Mouse (Mus musculus): Measurements from ENCODE around the gene Itgb4. TPM values are rescaled to one million over a fixed set of nuclear protein-coding genes. Genes with fewer than 3 reads are reported as not detected.

Itgb4 gene
- polyA plus RNA-seq, 1 experiment from 2014 or later = 1.3 TPM

DNA sequence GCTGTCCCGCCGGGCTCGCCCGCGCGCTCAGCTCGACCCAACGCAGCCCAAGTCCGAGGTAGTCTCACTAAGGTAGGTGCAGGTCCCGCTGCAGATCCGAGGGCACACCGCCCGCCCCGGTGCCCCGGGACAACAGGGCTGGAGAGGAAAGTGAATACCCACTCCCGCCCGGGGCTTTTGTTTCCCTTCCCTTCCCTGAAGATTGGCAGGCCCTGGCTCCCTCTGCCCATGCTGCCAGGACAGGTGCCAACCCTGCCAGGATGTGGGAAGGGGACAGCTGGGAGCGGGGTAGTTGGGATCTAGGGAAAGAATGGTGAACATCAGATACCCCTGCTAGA lies 543 bp downstream of the Itgb4 start:
- WGBS = 6% methylated on average over 17 of the region's 18 CpGs
- H3K36me3 ChIP-seq = no peaks in the 10 kb centered on the region
- peaks cover 63% of the 10 kb centered on the region for H3K27me3 ChIP-seq
- H3K27ac ChIP-seq (replicated peaks) = no peak overlapping the region
- ATAC-seq (ENCODE audit: low FRiP score, low read depth) = no peak
- H3K4me1 ChIP-seq = peaks cover 12% of the 10 kb centered on the region
- H3K4me2 ChIP-seq (replicated peaks) = peak overlapping the region; percentile 51
- H3K4me3 ChIP-seq = peak overlapping the region; percentile 35
- no peaks in the 10 kb centered on the region for H3K9me3 ChIP-seq
- H3K9ac ChIP-seq (replicated peaks) = peak overlapping the region; percentile 20; the same call in 1 of the 2 replicates

DNA sequence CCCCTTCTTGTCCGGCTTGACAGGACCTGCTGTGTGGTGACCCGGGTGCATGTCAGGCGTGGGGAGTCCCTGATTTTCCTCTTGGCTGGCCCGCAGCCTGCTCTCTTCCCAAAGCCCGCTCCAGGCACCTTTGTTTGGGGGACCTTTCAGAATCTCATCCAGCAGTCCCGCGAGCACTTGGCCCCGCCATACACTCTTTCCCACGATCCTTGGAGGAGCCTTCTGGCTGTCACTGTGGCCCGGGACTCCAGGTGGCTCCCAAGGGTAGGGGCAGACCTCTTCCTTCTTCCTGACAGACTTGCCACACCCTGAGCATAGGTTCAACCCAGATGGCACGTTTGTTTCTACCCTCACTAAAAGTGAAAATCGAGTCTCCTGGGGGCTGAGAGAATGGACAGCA lies 1.0 kb downstream of the Itgb4 start:
- Histone ChIP-seq H3K36me3 (no peaks in the 10 kb centered on the region), H3K9ac (replicated peaks) (no peak overlapping the region), H3K4me2 (replicated peaks) (no peak overlapping the region), H3K27me3 (peaks cover 64% of the 10 kb centered on the region), H3K27ac (replicated peaks) (no peak overlapping the region), H3K4me3 (no peak overlapping the region), H3K9me3 (no peaks in the 10 kb centered on the region), H3K4me1 (peaks cover 12% of the 10 kb centered on the region)
- ATAC-seq (ENCODE audit: low FRiP score, low read depth) = no peak
- 35% methylated on average over 12 of the region's 12 CpGs for WGBS

DNA sequence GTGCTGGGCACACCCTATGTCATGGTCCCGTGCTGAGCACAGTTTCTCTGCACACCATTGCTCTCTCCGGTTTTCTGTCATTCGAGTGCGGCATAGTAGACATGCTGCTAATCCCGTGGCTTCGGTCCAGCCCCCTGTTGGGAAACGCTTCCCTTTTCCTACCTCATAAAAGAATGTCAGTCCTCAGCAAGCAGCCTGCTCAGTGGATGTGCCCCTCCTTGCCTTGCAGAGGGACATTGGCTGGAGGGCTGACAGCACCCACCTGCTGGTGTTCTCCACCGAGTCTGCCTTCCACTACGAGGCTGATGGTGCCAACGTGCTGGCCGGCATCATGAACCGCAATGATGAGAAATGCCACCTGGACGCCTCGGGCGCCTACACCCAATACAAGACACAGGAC lies 8.0 kb downstream of the Itgb4 start:
- WGBS = 90% methylated on average over 15 of the region's 15 CpGs
- H3K36me3 ChIP-seq = no peaks in the 10 kb centered on the region

DNA sequence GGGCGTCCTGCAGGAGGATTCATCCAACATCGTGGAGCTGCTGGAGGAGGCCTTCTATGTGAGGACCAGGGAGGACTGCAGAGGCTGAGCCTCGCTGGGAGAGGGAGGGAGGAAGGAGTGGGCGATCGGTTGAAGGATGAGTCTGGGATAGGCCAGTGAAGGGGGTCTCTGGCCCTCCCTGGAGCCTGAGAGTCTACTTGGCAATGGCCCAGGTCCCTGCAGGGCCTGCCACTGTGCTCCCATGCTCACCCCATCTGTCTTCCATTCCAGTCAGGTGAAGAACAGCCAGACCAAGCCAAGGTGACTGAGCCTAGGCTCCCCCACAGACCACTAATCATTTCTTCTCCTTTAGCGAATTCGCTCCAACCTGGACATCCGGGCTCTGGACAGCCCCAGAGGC lies 8.8 kb downstream of the Itgb4 start:
- Histone ChIP-seq H3K9me3 (no peaks in the 10 kb centered on the region), H3K4me1 (no peaks in the 10 kb centered on the region), H3K36me3 (no peaks in the 10 kb centered on the region), H3K4me2 (replicated peaks) (no peak overlapping the region), H3K27me3 (peaks cover 25% of the 10 kb centered on the region), H3K27ac (replicated peaks) (no peak overlapping the region), H3K4me3 (no peak overlapping the region), H3K9ac (replicated peaks) (no peak overlapping the region)
- WGBS = 89% methylated on average over 8 of the region's 8 CpGs
- ATAC-seq (ENCODE audit: low FRiP score, low read depth) = no peak

More for the DNA sequence above, 8.0 kb downstream of the Itgb4 start:
- Histone ChIP-seq H3K9me3 (no peaks in the 10 kb centered on the region), H3K4me2 (replicated peaks) (no peak overlapping the region), H3K9ac (replicated peaks) (no peak overlapping the region), H3K4me1 (no peaks in the 10 kb centered on the region), H3K27me3 (peaks cover 30% of the 10 kb centered on the region), H3K27ac (replicated peaks) (no peak overlapping the region), H3K4me3 (no peak overlapping the region)
- no peak for ATAC-seq (ENCODE audit: low FRiP score, low read depth)

DNA sequence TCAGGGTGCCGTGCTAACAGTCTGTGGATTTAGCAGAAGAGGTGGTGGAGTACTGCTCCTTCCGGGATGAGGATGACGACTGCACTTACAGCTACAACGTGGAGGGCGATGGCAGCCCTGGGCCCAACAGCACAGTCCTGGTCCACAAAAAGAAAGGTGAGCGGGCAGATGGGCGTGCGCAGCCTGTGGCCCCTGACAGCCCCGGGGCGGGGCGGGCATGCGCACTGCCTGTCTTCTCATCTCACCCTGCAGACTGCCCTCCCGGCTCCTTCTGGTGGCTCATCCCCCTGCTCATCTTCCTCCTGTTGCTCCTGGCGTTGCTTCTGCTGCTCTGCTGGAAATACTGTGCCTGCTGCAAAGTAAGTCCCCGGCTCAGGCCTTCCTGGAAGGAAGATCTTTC lies 15.2 kb downstream of the Itgb4 start:
- no peaks in the 10 kb centered on the region for H3K9me3 ChIP-seq
- H3K4me3 ChIP-seq = 0 out of 2 replicates have a peak overlapping the region, but pooled peaks have one; percentile 13
- peaks cover 14% of the 10 kb centered on the region for H3K27me3 ChIP-seq
- H3K4me2 ChIP-seq (replicated peaks) = peak overlapping the region; percentile 24
- 51% methylated on average over 14 of the region's 15 CpGs for WGBS
- no peak for ATAC-seq (ENCODE audit: low FRiP score, low read depth)
- H3K27ac ChIP-seq (replicated peaks) = no peak overlapping the region
- H3K4me1 ChIP-seq = no peaks in the 10 kb centered on the region
- no peak overlapping the region for H3K9ac ChIP-seq (replicated peaks)
- no peaks in the 10 kb centered on the region for H3K36me3 ChIP-seq

DNA sequence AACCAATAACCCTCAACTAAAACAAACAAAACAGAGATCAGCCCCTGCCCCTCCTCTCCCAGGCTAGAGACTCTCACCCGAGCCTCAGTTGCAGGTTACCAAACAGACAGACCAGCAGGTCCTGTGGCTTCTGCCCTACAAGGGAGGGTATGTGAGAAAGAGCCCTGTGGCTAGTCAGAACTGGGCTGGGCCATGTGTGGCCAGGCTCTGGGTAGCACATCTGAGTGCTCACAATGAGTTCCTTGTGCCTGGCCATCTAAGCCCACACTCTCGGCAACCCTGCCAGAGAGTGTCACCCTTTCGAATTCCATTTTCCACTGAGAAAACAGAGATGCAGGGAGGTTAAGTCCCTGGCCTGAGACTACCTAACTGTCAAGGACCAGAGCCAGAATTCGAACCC lies 17.6 kb downstream of the Itgb4 start:
- Histone ChIP-seq H3K4me3 (no peak overlapping the region), H3K4me1 (no peaks in the 10 kb centered on the region), H3K36me3 (no peaks in the 10 kb centered on the region), H3K9me3 (no peaks in the 10 kb centered on the region), H3K27ac (replicated peaks) (no peak overlapping the region), H3K4me2 (replicated peaks) (no peak overlapping the region), H3K9ac (replicated peaks) (no peak overlapping the region), H3K27me3 (peaks cover 14% of the 10 kb centered on the region)
- WGBS = 70% methylated on average over 4 of the region's 4 CpGs
- no peak for ATAC-seq (ENCODE audit: low FRiP score, low read depth)

DNA sequence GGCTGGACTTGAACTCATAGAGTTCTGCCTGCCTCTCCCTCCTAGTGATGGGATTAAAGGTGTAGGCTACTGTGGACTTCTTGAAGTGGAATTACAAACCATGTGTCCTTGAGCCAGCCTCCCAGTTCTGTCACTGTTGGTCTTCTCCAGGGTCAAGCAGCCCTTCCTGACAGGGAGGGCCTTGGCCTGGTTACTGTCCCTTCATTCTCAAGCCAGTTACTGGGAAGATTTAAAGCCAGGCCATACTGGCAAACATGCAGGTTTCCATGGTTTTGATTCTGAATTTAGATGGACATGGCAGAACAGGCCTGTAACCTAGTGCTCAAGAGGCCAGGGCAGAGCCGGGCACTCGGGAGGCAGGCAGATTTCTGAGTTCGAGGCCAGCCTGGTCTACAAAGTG lies 20.7 kb downstream of the Itgb4 start:
- no peaks in the 10 kb centered on the region for H3K36me3 ChIP-seq
- 94% methylated on average over 3 of the region's 3 CpGs for WGBS
- no peak overlapping the region for H3K27ac ChIP-seq (replicated peaks)
- H3K27me3 ChIP-seq = peaks cover 10% of the 10 kb centered on the region
- H3K4me3 ChIP-seq = no peak overlapping the region
- H3K4me1 ChIP-seq = peaks cover 6% of the 10 kb centered on the region; the same call in 1 of the 2 replicates
- H3K9ac ChIP-seq (replicated peaks) = no peak overlapping the region
- no peak for ATAC-seq (ENCODE audit: low FRiP score, low read depth)
- no peaks in the 10 kb centered on the region for H3K9me3 ChIP-seq
- no peak overlapping the region for H3K4me2 ChIP-seq (replicated peaks)

DNA sequence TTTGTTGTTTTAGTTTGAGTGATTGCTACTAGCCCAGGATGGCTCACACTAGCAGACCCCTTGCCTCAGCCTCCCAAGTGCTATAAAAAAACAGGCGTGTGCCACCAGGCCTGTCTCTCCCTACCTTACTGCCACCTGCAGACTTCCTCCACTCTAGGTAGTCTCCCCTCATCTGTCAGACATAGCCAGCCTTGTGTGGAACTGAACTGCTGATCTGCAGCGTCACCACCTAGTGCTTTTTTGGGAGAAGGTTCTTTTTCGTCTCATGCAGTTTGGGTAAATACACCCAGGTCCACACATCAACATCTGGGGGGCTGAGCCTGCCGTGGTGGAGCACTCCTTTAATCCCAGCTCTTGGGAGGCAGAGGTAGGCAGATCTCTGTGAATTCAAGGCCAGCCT lies 22.5 kb downstream of the Itgb4 start:
- H3K27me3 ChIP-seq = peaks cover 16% of the 10 kb centered on the region
- no peak overlapping the region for H3K27ac ChIP-seq (replicated peaks)
- WGBS = 78% methylated on average over 4 of the region's 4 CpGs
- no peak for ATAC-seq (ENCODE audit: low FRiP score, low read depth)
- H3K36me3 ChIP-seq = no peaks in the 10 kb centered on the region
- H3K9ac ChIP-seq (replicated peaks) = no peak overlapping the region
- peaks cover 14% of the 10 kb centered on the region for H3K4me1 ChIP-seq
- no peak overlapping the region for H3K4me3 ChIP-seq
- no peak overlapping the region for H3K4me2 ChIP-seq (replicated peaks)
- H3K9me3 ChIP-seq = no peaks in the 10 kb centered on the region

DNA sequence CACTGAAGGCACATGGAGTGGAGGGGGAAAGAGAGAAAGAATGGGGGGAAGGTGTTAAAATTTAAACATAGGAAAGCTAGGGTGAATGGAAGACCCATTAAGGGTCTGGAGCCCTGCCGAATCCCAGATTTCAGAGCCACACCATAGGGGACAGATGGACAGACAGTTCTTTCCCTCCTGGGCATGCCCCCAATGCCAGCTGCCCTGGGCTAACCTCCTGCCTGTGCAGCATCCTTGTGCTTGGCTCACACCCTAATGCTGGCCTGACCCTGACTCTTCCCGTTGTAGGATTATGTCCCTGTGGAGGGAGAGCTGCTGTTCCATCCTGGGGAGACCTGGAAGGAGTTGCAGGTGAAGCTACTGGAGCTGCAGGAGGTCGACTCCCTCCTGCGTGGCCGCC lies 23.2 kb downstream of the Itgb4 start:
- Histone ChIP-seq H3K9me3 (no peaks in the 10 kb centered on the region), H3K4me3 (no peak overlapping the region), H3K4me2 (replicated peaks) (no peak overlapping the region), H3K9ac (replicated peaks) (no peak overlapping the region), H3K36me3 (no peaks in the 10 kb centered on the region), H3K27me3 (peaks cover 16% of the 10 kb centered on the region), H3K4me1 (peaks cover 14% of the 10 kb centered on the region), H3K27ac (replicated peaks) (no peak overlapping the region)
- WGBS = 61% methylated on average over 5 of the region's 5 CpGs
- no peak for ATAC-seq (ENCODE audit: low FRiP score, low read depth)

DNA sequence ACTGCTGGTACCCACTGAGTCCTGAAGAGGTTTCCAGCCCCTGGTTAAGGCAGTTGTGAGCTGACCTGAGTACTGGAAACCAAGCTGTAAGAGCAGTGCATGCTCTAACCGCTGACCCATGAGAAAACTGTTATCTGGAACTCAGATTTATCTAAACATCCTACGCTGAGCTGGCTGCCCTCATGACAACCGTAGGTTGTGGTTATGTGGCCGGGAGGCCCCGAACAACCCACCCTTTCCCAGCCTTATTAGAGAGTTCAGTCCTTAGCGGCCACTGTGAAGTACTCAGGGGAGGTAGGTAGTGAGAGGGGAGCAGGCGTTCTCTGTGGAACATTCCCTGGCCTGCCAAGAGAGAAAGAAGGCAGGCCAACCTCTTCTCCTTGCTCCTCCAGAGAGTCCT lies 24.5 kb downstream of the Itgb4 start:
- H3K27ac ChIP-seq (replicated peaks) = no peak overlapping the region
- H3K4me2 ChIP-seq (replicated peaks) = no peak overlapping the region
- peaks cover 14% of the 10 kb centered on the region for H3K4me1 ChIP-seq
- no peak for ATAC-seq (ENCODE audit: low FRiP score, low read depth)
- no peaks in the 10 kb centered on the region for H3K36me3 ChIP-seq
- H3K9me3 ChIP-seq = no peaks in the 10 kb centered on the region
- H3K27me3 ChIP-seq = peaks cover 25% of the 10 kb centered on the region
- 86% methylated on average over 7 of the region's 7 CpGs for WGBS
- no peak overlapping the region for H3K9ac ChIP-seq (replicated peaks)
- H3K4me3 ChIP-seq = no peak overlapping the region

DNA sequence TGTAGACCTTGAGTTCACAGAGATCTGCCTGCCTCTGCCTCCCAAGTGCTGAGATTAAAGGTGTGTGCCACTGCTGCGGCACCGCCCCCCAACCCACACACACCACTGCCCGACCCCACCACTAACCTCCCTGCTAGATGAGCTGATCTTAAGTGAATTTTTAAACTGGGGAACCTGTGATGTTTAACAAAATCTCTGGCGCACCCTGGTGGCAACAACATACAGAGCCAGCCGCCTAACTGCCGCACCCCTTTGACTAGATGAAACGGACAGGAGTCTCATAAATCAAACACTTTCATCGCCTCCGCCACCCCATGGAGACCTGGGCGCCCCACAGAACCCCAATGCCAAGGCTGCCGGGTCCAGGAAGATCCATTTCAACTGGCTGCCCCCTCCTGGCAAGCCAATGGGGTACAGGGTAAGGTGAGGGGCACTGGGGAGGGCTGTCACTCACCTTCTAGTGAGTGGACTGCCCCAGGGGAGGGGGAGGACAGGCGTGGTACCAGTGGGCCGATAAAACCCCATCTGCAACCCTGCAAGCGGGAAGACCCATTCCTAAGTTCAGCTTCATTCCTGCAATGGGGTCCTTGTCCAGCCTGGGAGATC lies 25.1 kb downstream of the Itgb4 start:
- no peak overlapping the region for H3K4me3 ChIP-seq
- H3K4me1 ChIP-seq = peaks cover 16% of the 10 kb centered on the region
- WGBS = 22% methylated on average over 14 of the region's 14 CpGs
- no peak overlapping the region; the same call in 1 of the 2 replicates for H3K9ac ChIP-seq (replicated peaks)
- no peak overlapping the region for H3K4me2 ChIP-seq (replicated peaks)
- 0 out of 2 replicates have a peak, but pooled peaks have one; percentile 34 for ATAC-seq (ENCODE audit: low FRiP score, low read depth)
- H3K9me3 ChIP-seq = no peaks in the 10 kb centered on the region
- no peak overlapping the region for H3K27ac ChIP-seq (replicated peaks)
- H3K27me3 ChIP-seq = peaks cover 28% of the 10 kb centered on the region
- no peaks in the 10 kb centered on the region for H3K36me3 ChIP-seq

DNA sequence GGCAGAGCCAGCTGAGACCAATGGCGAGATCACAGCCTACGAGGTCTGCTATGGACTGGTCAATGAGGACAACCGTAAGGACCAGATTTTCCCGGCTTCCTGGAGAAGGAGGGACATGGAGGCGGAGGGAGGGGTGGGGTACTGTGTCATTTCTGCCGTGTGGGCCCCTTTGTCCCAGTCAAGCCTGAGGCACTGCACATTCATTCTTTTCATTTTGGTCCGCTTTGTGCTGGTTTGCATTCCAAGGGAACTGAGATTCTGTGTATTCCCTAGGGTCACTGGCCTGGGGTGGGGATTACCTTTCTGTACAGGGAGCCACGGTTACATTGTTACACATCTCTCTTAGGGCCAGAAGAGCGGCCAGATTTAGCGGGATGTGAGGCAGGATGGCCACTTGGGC lies 26.1 kb downstream of the Itgb4 start:
- Histone ChIP-seq H3K9ac (replicated peaks) (no peak overlapping the region), H3K4me1 (peaks cover 26% of the 10 kb centered on the region), H3K36me3 (no peaks in the 10 kb centered on the region), H3K9me3 (no peaks in the 10 kb centered on the region), H3K27me3 (peaks cover 32% of the 10 kb centered on the region), H3K4me3 (no peak overlapping the region), H3K4me2 (replicated peaks) (no peak overlapping the region), H3K27ac (replicated peaks) (no peak overlapping the region)
- no peak for ATAC-seq (ENCODE audit: low FRiP score, low read depth)
- 33% methylated on average over 10 of the region's 10 CpGs for WGBS

DNA sequence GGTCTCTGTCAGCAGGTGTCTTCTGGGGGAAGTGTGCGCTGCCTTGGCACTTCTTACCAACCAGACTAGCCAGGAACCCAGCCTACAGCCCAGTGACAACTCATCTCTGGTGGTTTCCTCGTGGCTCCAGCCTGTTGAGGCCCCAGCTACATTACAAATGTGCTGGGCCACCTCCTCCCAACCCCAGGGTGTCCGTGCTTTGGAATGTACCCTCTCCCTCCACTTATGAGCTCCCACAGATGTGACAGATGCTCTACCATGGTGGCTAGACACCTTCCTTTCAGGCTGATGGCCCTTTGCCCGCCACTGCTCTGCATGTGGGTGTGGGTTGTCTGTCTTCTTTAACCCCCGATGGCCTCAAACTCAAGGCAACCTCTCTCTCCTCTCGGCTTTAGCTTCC lies 27.2 kb downstream of the Itgb4 start:
- H3K4me2 ChIP-seq (replicated peaks) = no peak overlapping the region
- 73% methylated on average over 6 of the region's 6 CpGs for WGBS
- no peak for ATAC-seq (ENCODE audit: low FRiP score, low read depth)

More for the DNA sequence above, 27.2 kb downstream of the Itgb4 start:
- Histone ChIP-seq H3K36me3 (no peaks in the 10 kb centered on the region), H3K9ac (replicated peaks) (no peak overlapping the region), H3K4me1 (peaks cover 27% of the 10 kb centered on the region), H3K27me3 (peaks cover 38% of the 10 kb centered on the region), H3K4me3 (no peak overlapping the region), H3K9me3 (no peaks in the 10 kb centered on the region), H3K27ac (replicated peaks) (no peak overlapping the region)

Measured in midbrain, embryonic 12.5 days (tissue).